Mouse (Mus musculus): ENCODE measurements around the gene AW011738. TPM values are rescaled to one million over a fixed set of nuclear protein-coding genes. Genes with fewer than 3 reads are reported as not detected.

AW011738 gene
- polyA plus RNA-seq, 1 experiment = 0.06 TPM

DNA sequence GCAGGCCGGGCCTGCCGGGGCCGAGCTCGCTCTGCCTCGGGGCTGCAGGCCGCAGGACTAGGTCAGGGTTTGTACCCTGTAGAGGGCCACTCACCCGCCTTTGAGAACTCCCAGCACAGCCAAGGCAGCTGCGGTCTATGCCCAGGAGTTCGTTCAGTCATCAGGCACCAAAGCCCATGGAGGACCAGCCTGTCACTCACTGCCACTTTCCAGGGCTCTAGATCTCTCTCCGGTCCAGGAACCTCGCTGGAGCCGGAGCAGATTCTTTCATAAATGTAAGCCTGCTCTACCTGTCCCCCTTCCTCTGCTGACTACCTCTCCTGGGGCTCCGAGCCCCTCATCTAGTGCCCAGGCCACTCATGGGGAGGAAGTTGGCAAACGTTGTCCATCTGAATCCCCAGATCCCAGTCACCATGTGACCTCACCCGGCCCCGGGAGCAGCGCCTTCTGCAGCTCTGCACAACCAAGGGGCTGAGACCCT is 31.0 kb downstream of the AW011738 start:
- TF ChIP-seq CTCF (IDR thresholded peaks at IDR 0.05; ENCODE audit: control insufficient read depth, insufficient read depth, insufficient replicate concordance, low read depth, low read length) (no peak), POLR2A (IDR thresholded peaks at IDR 0.05; ENCODE audit: control insufficient read depth, low read depth, low read length) (no peak)
- Histone ChIP-seq H3K36me3 (ENCODE audit: control insufficient read depth, insufficient read depth, low read length) (no peaks in the 10 kb centered on the region), H3K27me3 (ENCODE audit: control insufficient read depth, insufficient read depth, low read length) (no peaks in the 10 kb centered on the region), H3K4me3 (ENCODE audit: control insufficient read depth, low read depth, low read length) (peak overlapping the region; percentile 70), H3K4me1 (ENCODE audit: control insufficient read depth, insufficient read depth, low read length) (peaks cover 10% of the 10 kb centered on the region), H3K27ac (ENCODE audit: control insufficient read depth, insufficient read depth, low read depth, low read length) (no peak overlapping the region)

DNA sequence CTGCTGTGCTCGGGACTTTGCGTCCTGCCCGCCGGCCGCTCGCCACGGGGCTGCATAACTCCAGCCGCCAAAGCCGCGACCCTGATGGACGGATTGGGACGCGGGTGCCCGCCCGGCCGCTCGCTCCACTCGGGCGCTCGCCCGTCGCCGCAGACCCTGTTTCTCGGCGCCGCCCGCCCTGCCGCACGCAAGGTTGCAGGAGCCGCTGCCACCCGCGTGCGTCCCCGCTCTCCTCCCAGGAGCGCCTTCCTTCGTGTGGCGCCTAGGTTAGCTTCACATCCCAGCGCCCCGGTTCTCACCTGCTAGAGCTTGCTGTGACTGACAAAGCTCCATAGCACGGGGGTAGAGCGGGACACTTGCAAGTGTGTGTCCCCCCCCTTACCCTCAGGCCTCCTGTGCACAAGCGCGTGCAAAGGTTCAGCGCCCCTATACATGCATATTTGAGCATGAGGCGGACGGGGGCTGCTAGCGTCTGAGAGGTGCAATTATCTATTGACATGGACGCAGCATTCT is 31.7 kb downstream of the AW011738 start, which contains the start of gene Plekhn1:
TSS of gene Plekhn1 (minus strand) at position 157 of the 513 bp plus-strand sequence.
- no peak for TF ChIP-seq POLR2A (IDR thresholded peaks at IDR 0.05; ENCODE audit: control insufficient read depth, low read depth, low read length)
- no peak for TF ChIP-seq CTCF (IDR thresholded peaks at IDR 0.05; ENCODE audit: control insufficient read depth, insufficient read depth, insufficient replicate concordance, low read depth, low read length)
- Histone ChIP-seq H3K4me1 (ENCODE audit: control insufficient read depth, insufficient read depth, low read length) (peaks cover 10% of the 10 kb centered on the region), H3K36me3 (ENCODE audit: control insufficient read depth, insufficient read depth, low read length) (no peaks in the 10 kb centered on the region), H3K27me3 (ENCODE audit: control insufficient read depth, insufficient read depth, low read length) (no peaks in the 10 kb centered on the region), H3K27ac (ENCODE audit: control insufficient read depth, insufficient read depth, low read depth, low read length) (no peak within 1 kb of the TSS), H3K4me3 (ENCODE audit: control insufficient read depth, low read depth, low read length) (peak within 1 kb of the TSS; percentile 83)

DNA sequence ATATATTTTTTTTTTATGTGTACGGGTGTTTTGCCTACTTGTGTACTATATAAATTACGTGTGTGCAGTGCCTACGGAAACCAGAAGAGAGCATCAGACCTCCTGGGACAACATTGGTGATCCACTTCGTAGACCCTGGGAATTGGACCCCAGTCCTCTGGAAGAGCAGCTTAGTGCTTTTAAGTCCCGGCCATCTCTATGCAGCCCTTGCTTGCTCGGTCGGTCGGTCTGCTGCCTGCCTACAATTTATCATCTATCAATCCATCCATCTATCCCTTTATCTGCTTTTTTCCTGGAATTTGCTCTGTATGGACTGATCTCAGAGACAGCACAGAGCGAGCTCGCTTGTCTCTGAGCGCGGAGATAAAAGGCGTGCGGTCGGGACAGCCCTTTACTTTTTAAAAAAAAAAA is 32.3 kb downstream of the AW011738 start:
- TF ChIP-seq POLR2A (IDR thresholded peaks at IDR 0.05; ENCODE audit: control insufficient read depth, low read depth, low read length) = no peak
- no peak for TF ChIP-seq CTCF (IDR thresholded peaks at IDR 0.05; ENCODE audit: control insufficient read depth, insufficient read depth, insufficient replicate concordance, low read depth, low read length)
- no peak overlapping the region for H3K27ac ChIP-seq (ENCODE audit: control insufficient read depth, insufficient read depth, low read depth, low read length)
- no peaks in the 10 kb centered on the region for H3K27me3 ChIP-seq (ENCODE audit: control insufficient read depth, insufficient read depth, low read length)
- H3K36me3 ChIP-seq (ENCODE audit: control insufficient read depth, insufficient read depth, low read length) = no peaks in the 10 kb centered on the region
- H3K4me1 ChIP-seq (ENCODE audit: control insufficient read depth, insufficient read depth, low read length) = peaks cover 10% of the 10 kb centered on the region
- peak overlapping the region; percentile 59 for H3K4me3 ChIP-seq (ENCODE audit: control insufficient read depth, low read depth, low read length)

DNA sequence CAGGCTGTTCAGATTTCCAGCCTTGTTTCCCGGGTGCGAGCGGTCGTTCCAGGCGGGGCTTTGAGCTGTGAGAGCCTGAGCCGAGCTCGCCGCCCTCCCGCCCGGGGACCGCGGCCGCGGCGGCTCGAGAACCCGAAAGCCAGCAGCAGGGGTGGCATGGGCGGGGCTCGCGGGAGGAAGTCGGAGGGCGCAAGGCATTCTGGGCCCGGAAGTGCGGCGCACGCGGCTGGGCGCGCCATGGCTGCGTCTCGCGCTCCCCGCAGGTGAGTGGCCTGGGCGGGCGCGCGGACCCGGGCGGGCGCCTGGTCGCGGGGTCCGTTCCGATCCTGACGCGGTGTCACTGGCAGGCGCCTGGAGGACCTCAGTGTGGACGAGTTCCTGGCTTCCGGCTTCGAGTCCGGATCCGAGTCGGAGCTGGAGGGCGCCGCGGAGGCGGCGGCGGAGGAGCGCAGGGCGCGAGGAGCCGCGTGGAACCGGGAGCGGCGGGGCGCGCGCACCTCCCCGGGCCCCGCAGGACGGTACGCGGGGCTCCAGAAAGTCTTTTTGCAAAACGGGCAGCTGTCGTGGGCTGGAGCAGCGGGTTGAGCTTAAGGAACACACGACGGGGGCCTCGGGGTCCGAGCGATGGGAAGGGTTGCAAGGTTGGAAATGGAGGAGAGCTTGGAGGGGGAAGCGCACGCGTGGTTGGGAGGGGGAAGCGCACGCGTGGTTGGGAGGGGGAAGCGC is 32.9 kb downstream of the AW011738 start, which contains the start of gene Noc2l:
TSS of gene Noc2l (plus strand) at position 203 of the 726 bp plus-strand sequence.
- peak within 1 kb of the TSS; percentile 92 for H3K4me3 ChIP-seq (ENCODE audit: control insufficient read depth, low read depth, low read length)
- no peaks in the 10 kb centered on the region for H3K27me3 ChIP-seq (ENCODE audit: control insufficient read depth, insufficient read depth, low read length)
- TF ChIP-seq CTCF (IDR thresholded peaks at IDR 0.05; ENCODE audit: control insufficient read depth, insufficient read depth, insufficient replicate concordance, low read depth, low read length) (no peak), POLR2A (IDR thresholded peaks at IDR 0.05; ENCODE audit: control insufficient read depth, low read depth, low read length) (peak; percentile 63)
- H3K36me3 ChIP-seq (ENCODE audit: control insufficient read depth, insufficient read depth, low read length) = no peaks in the 10 kb centered on the region
- peaks cover 10% of the 10 kb centered on the region for H3K4me1 ChIP-seq (ENCODE audit: control insufficient read depth, insufficient read depth, low read length)
- H3K27ac ChIP-seq (ENCODE audit: control insufficient read depth, insufficient read depth, low read depth, low read length) = no peak within 1 kb of the TSS

DNA sequence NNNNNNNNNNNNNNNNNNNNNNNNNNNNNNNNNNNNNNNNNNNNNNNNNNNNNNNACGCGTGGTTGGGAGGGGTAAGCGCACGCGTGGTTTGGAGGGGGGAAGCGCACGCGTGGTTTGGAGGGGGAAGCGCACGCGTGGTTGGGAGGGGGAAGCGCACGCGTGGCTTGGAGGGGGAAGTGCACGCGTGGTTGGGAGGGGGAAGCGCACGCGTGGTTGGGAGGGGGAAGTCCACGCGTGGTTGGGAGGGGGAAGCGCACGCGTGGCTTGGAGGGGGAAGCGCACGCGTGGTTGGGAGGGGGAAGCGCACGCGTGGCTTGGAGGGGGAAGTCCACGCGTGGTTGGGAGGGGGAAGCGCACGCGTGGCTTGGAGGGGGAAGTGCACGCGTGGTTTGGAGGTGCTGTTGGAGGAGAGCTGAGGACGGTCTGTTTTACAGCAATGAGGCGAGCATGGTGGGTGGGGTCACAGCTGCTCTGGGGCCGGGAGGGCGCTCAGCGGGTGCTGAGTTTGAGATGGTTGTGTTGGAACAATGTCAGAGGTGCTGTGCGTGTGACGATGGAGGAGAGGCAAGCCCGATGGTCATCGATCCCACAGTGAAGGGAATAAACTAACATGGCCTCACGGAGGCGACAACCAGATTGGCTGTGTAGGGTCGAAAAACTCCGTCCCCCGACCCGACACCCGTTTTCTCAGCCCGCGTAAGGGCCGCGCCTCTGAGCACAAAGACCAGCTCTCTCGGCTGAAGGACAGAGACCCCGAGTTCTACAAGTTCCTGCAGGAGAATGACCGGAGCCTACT is 33.7 kb downstream of the AW011738 start:
- TF ChIP-seq POLR2A (IDR thresholded peaks at IDR 0.05; ENCODE audit: control insufficient read depth, low read depth, low read length) = no peak
- no peak for TF ChIP-seq CTCF (IDR thresholded peaks at IDR 0.05; ENCODE audit: control insufficient read depth, insufficient read depth, insufficient replicate concordance, low read depth, low read length)
- peaks cover 10% of the 10 kb centered on the region for H3K4me1 ChIP-seq (ENCODE audit: control insufficient read depth, insufficient read depth, low read length)
- H3K36me3 ChIP-seq (ENCODE audit: control insufficient read depth, insufficient read depth, low read length) = no peaks in the 10 kb centered on the region
- no peaks in the 10 kb centered on the region for H3K27me3 ChIP-seq (ENCODE audit: control insufficient read depth, insufficient read depth, low read length)
- H3K27ac ChIP-seq (ENCODE audit: control insufficient read depth, insufficient read depth, low read depth, low read length) = no peak overlapping the region
- no peak overlapping the region for H3K4me3 ChIP-seq (ENCODE audit: control insufficient read depth, low read depth, low read length)

DNA sequence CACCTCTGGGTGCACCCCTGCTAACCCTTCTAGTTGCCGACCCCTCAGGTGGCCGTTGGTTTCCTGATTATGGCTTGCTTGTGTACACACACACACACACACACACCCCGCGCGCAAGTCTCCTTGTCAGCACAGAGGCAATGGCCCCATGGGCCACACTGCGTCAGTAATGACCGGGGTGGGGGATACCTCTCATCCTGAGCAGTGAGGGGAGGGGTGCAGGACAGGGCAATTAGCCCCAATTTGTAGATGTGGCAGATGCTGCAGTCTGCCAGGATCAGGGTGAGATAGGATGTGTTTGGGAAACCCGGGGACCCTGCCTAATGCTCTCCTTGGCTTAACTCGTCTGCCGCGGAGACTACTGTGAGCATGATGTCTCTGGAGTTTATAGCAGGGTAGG is 46.5 kb downstream of the AW011738 start:
- TF ChIP-seq CTCF (IDR thresholded peaks at IDR 0.05; ENCODE audit: control insufficient read depth, insufficient read depth, insufficient replicate concordance, low read depth, low read length) (no peak), POLR2A (IDR thresholded peaks at IDR 0.05; ENCODE audit: control insufficient read depth, low read depth, low read length) (no peak)
- Histone ChIP-seq H3K27ac (ENCODE audit: control insufficient read depth, insufficient read depth, low read depth, low read length) (no peak overlapping the region), H3K4me3 (ENCODE audit: control insufficient read depth, low read depth, low read length) (no peak overlapping the region), H3K4me1 (ENCODE audit: control insufficient read depth, insufficient read depth, low read length) (no peaks in the 10 kb centered on the region), H3K27me3 (ENCODE audit: control insufficient read depth, insufficient read depth, low read length) (no peaks in the 10 kb centered on the region), H3K36me3 (ENCODE audit: control insufficient read depth, insufficient read depth, low read length) (no peaks in the 10 kb centered on the region)

DNA sequence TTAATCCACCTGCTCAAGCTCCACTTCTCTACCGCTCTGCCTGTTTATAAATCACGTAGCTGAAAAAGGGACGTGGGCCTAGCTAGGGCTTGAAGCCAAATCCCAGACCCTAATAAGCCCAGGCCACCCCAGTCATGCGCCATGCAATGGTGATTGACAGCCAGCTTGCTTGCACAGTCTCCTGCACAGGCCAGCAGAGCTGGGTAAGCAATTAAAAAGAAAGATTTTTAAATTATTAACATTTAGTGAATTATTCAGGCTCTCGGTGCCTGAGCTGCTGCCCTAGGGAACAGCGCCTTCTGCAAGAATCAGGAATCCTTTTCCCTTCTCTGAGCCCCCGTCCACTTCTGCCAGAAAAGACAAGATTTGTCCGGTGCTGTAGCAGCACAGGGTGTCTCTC is 48.0 kb downstream of the AW011738 start:
- no peaks in the 10 kb centered on the region for H3K4me1 ChIP-seq (ENCODE audit: control insufficient read depth, insufficient read depth, low read length)
- H3K27me3 ChIP-seq (ENCODE audit: control insufficient read depth, insufficient read depth, low read length) = no peaks in the 10 kb centered on the region
- no peak overlapping the region for H3K4me3 ChIP-seq (ENCODE audit: control insufficient read depth, low read depth, low read length)
- TF ChIP-seq CTCF (IDR thresholded peaks at IDR 0.05; ENCODE audit: control insufficient read depth, insufficient read depth, insufficient replicate concordance, low read depth, low read length) (no peak), POLR2A (IDR thresholded peaks at IDR 0.05; ENCODE audit: control insufficient read depth, low read depth, low read length) (no peak)
- H3K27ac ChIP-seq (ENCODE audit: control insufficient read depth, insufficient read depth, low read depth, low read length) = no peak overlapping the region
- H3K36me3 ChIP-seq (ENCODE audit: control insufficient read depth, insufficient read depth, low read length) = no peaks in the 10 kb centered on the region

Measured in testis, adult 2 months (tissue).